ENCODE assay signal across 9 mouse cellular contexts in genomic region chr9:46480080-46480690, GRCm38 (mm10).
DNase-seq lines count a peak whose midpoint lies in the region; ATAC-seq and TF ChIP-seq lines count a peak whose summit lies in the region.
"Had no signal": no experiment of that assay in that cellular context is flagged by ENCODE, and none has a peak within 500 bp of the region (broad histone marks: within the 10 kb centered on the region; RNA-seq: fewer than 3 reads in every experiment).

No protein-coding gene starts in this region.

- H3K4me3 ChIP-seq in ES-E14 (ENCODE audit: insufficient read depth in 1 of 2, low read depth in 1 of 2, low read length in 2 of 2, poor library complexity in 1 of 2, severe bottlenecking in 1 of 2): no peak overlapping the region
- H3K4me3 ChIP-seq in kidney, adult 2 months (ENCODE audit: insufficient read depth, low read depth, low read length): no peak overlapping the region
- no peak overlapping the region for H3K4me3 ChIP-seq in lung, postnatal 0 days (ENCODE audit: low read depth, low read length)

- 21% methylated on average over 13 of the region's 13 CpGs for WGBS in kidney, adult 2 months
- WGBS in lung, postnatal 0 days: 10% methylated on average over 13 of the region's 13 CpGs

- no peak overlapping the region for H3K9ac ChIP-seq in ES-E14 (ENCODE audit: insufficient read depth, low read depth, low read length, poor library complexity, severe bottlenecking)
- H3K9ac ChIP-seq in lung, postnatal 0 days (replicated peaks; ENCODE audit: low read depth): no peak overlapping the region

- H3K9me3 ChIP-seq in ES-E14 (ENCODE audit: control insufficient read depth, insufficient read depth, low read depth, low read length): no peaks in the 10 kb centered on the region
- H3K9me3 ChIP-seq in lung, postnatal 0 days (ENCODE audit: low read length): no peaks in the 10 kb centered on the region

- ATAC-seq in lung, postnatal 0 days: peak; percentile 88
- ATAC-seq: Patski had no signal

- peaks cover 7 to 9% of the 10 kb centered on the region in 2 experiments; a peak in 3 of 4 replicates for H3K4me1 ChIP-seq in ES-E14 (ENCODE audit: control insufficient read depth in 2 of 2, insufficient read depth in 2 of 2, low read length in 2 of 2, poor library complexity in 1 of 2)
- 0 out of 2 replicates have a peak, but pooled peaks cover 4% of the 10 kb centered on the region for H3K4me1 ChIP-seq in kidney, adult 2 months (ENCODE audit: control insufficient read depth, insufficient read depth, low read length)
- H3K4me1 ChIP-seq in lung, postnatal 0 days (ENCODE audit: insufficient read depth, low read depth, low read length): no peaks in the 10 kb centered on the region; the same call in 1 of the 2 replicates

- H3K4me2 ChIP-seq in lung, postnatal 0 days (replicated peaks; ENCODE audit: low read depth, low read length): peak overlapping the region; percentile 25; the same call in 1 of the 2 replicates

- no peaks in the 10 kb centered on the region for H3K36me3 ChIP-seq in ES-E14 (ENCODE audit: control insufficient read depth, insufficient read depth, low read length, poor library complexity, severe bottlenecking)
- H3K36me3 ChIP-seq in kidney, adult 2 months (ENCODE audit: control insufficient read depth, insufficient read depth, low read length): no peaks in the 10 kb centered on the region
- no peaks in the 10 kb centered on the region for H3K36me3 ChIP-seq in lung, postnatal 0 days (ENCODE audit: insufficient read depth, low read length)

- no peak overlapping the region; the same call in 1 of the 2 replicates for H3K27ac ChIP-seq in ES-E14 (ENCODE audit: insufficient read depth, low read depth, low read length, poor library complexity, severe bottlenecking)
- no peak overlapping the region for H3K27ac ChIP-seq in kidney, adult 2 months (ENCODE audit: insufficient read depth, low read depth, low read length)
- H3K27ac ChIP-seq in lung, postnatal 0 days (ENCODE audit: low read length): no peak overlapping the region

- TF ChIP-seq CTCF in brain, embryonic 14.5 days (IDR thresholded peaks at IDR 0.05; ENCODE audit: borderline replicate concordance, extremely low read depth, insufficient read depth, insufficient read length): no peak
- no peak for TF ChIP-seq CTCF in kidney, adult 2 months (conservative IDR thresholded peaks at IDR 0.05; ENCODE audit: insufficient read depth, insufficient read length, low read depth, low read length)
- no peak for TF ChIP-seq CTCF in lung, postnatal 0 days (IDR thresholded peaks at IDR 0.05)

- peak; percentile 82 for DNase-seq in ES-E14 (ENCODE audit: low read depth, low spot score)
- DNase-seq in brain, embryonic 14.5 days (ENCODE audit: low read depth): peak; percentile 60
- peak; percentile 29 for DNase-seq in heart, adult 8-10 months (ENCODE audit: low spot score)
- DNase-seq in kidney, adult 2 months: peak; percentile 86
- DNase-seq in lung, postnatal 0 days (ENCODE audit: low spot score): peak; percentile 77
- peak; percentile 91 for DNase-seq in yolk sac, embryonic 10.5 days (ENCODE audit: low spot score)
- no peak for DNase-seq in thymus, postnatal 0 days (ENCODE audit: low spot score)
- no peak for DNase-seq in B cell, adult 2 months

- no peak for TF ChIP-seq POLR2A in brain, embryonic 14.5 days (IDR thresholded peaks at IDR 0.05; ENCODE audit: borderline replicate concordance, extremely low read depth, insufficient read depth, insufficient read length, poor library complexity, severe bottlenecking)
- TF ChIP-seq POLR2A in kidney, adult 2 months (IDR thresholded peaks at IDR 0.05; ENCODE audit: low read depth, low read length): no peak

- in situ Hi-C loops in ES-E14 (cut with MboI; ENCODE audit: low sequenced_read_pairs in 2 of 2, unreplicated experiment in 2 of 2): no loop called here

- no peak for TF ChIP-seq EP300 in lung, postnatal 0 days (IDR thresholded peaks at IDR 0.05)

- H3K27me3 ChIP-seq in kidney, adult 2 months (replicated peaks; ENCODE audit: control insufficient read depth, insufficient read depth, low read length): no peaks in the 10 kb centered on the region
- H3K27me3 ChIP-seq in lung, postnatal 0 days (replicated peaks; ENCODE audit: insufficient read depth, low read length): no peaks in the 10 kb centered on the region

TF ChIP-seq in ES-E14, 5 proteins besides CTCF, POLR2A, EP300 and RAD21:
- no peak for TF ChIP-seq ZC3H11A (IDR thresholded peaks at IDR 0.05; ENCODE audit: borderline replicate concordance, low read depth, low read length)
- no peak for TF ChIP-seq MAFK (IDR thresholded peaks at IDR 0.05; ENCODE audit: insufficient read depth, low read depth, low read length)
- TF ChIP-seq CHD2 (IDR thresholded peaks at IDR 0.05; ENCODE audit: low read depth, low read length): no peak
- TF ChIP-seq ZNF384 (IDR thresholded peaks at IDR 0.05; ENCODE audit: low read depth, low read length): no peak
- no peak for TF ChIP-seq HCFC1 (IDR thresholded peaks at IDR 0.05; ENCODE audit: borderline replicate concordance, insufficient read depth, low read length)
TF ChIP-seq in ES-E14: peak in this region for 0.

Comparison
In these comparisons a context has a peak if more than half of its experiments do, and no peak if none do; other contexts are left out.
1. DNase-seq: peak in ES-E14 (single experiment), brain, embryonic 14.5 days (single experiment), heart, adult 8-10 months (single experiment), kidney, adult 2 months (single experiment), lung, postnatal 0 days (single experiment) and yolk sac, embryonic 10.5 days (single experiment); none in thymus, postnatal 0 days (single experiment) and B cell, adult 2 months (0 of 2).